Mouse (Mus musculus) stomach, postnatal 0 days (tissue): ENCODE data around the gene Fam198b.

Source experiments
- CTCF ChIP-seq: IDR thresholded peaks from 2 replicates; pipeline ENCODE4 v1.5.1; 2016; ENCODE audit warnings: antibody characterized with exemption, low read depth, mild to moderate bottlenecking, moderate library complexity
- EP300 ChIP-seq: optimal IDR thresholded peaks from 2 replicates; pipeline ENCODE3; 2016; ENCODE audit warnings: antibody characterized with exemption

DNA sequence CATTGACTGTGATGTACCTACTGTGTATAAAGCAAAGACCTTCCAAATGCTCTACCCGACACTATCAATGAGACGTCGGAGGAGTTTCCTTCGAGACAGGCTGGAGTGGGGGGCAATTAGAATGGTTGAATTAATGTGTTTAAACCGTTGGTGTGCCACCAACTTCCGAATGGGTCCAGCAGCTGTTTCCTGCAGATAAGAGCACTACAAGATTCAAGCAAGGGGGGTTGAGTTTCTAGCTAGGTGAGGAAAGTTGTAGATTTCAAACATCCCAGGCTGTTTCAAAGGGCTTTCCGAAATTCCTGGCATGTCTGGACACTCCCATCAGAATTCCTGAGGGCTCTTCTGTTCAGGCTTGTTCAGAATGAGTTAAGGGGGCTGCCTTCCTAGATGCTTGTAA, 22.9 kb downstream of the Fam198b start:
- no peak for TF ChIP-seq CTCF
- TF ChIP-seq EP300, result no peak
